Mouse (Mus musculus) duodenum, adult 2 months (tissue): ENCODE data around the gene Bclaf1. TPM values are rescaled to one million over a fixed set of nuclear protein-coding genes. Genes with fewer than 3 reads are reported as not detected.

Experiments
- polyA plus RNA-seq: library from polyadenylated mRNA; depleted of rRNA; stranded (reverse); fragments of >200 nt; gene quantifications from 2 replicates; pipeline ENCODE4 v1.2.3, GENCODE M21; 2012; ENCODE audit warnings: low replicate concordance; rRNA removed

Gene Bclaf1
- 1.9 and 2.5 TPM in 2 replicates for polyA plus RNA-seq

GRCm38 (mm10) chr10:20311918-20312735 is at the start of gene Bclaf1:
Bclaf1 (plus strand) TSS chr10:20312469.

DNA sequence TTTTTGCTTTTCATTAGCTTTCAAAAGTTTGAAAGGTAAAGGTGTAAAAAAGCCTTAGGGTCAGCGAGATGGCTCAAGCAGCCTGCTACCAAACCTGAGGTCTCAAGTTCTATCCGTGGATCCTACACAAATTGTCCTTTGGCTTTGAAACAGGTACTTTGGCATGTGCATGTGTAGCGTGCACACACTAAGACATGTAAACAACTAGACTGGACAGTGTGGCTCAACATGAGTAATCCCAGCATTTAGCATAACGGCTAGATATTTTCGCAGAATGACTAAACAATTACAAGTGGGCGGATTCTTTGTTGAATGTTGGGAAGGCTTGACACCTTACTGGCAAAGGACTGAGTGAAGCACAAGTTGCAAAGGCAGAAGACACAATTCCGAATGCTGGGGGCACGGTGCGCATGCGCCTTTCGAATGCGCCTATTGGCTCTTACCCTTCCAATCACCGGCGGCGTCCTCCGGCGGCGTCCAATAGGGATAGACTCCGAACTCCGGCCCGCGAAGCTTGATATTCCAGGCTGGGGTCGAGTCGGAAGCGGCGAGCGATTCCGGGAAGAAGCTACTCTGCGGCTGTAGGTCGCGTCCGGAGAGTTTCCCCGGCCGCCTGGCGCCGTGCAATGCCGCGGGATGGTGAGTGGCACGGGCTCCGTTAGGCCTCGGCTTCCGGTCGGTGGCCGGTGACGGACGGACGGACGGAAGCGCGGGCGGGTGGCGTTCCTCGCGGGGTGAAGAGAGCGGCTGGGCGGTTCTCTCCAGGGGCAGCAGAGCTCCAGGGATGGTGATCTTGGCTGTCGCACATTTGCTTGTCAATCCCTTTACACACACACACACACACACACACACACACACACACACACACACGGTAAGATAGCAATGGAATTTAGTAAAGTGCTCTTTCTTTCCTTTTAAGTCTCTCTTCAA is 35.3 kb downstream of the Bclaf1 start, which contains the start of gene Mtfr2:
TSS of gene Mtfr2 (plus strand) at position 486 of the 930 bp plus-strand sequence.

Other genes with a start within 250 kb of the Bclaf1 start
- gene Map7, start 164.0 kb upstream of the Bclaf1 start, polyA plus RNA-seq: 34.0 and 37.0 TPM in 2 replicates
- 0.33 and 0.96 TPM in 2 replicates for gene Mtfr2, start 35.3 kb downstream of the Bclaf1 start, polyA plus RNA-seq